Mouse (Mus musculus): ENCODE measurements around the gene Gkn2.

DNA sequence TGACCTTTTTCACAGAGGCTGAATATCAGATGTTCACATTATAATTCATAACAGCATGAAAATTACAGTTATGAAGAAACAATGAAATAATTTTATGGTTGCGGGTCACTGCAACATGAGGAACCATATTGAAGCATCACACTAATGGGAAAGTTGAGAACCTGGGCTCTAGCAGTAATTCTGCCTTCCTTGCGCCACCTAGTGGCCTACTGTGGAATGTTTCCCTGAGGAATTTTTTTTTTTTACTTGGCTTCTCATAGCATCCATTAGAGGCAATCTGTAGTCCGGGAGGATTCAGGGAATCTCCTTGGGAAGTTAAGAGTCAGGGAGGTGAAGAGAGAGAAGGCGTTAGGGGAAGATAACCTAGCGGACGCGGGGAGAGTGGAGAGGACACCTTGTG is 13.0 kb downstream of the Gkn2 start:
- TF ChIP-seq CTCF (IDR thresholded peaks at IDR 0.05; ENCODE audit: low read depth, low read length) (no peak), POLR2A (IDR thresholded peaks at IDR 0.05; ENCODE audit: borderline replicate concordance, low read depth, low read length) (no peak)

All from bone marrow macrophage, adult 2 months (primary cell).